Mouse (Mus musculus) limb, embryonic 14.5 days (tissue): ENCODE data around the gene Akain1. TPM values are rescaled to one million over a fixed set of nuclear protein-coding genes. Genes with fewer than 3 reads are reported as not detected.

Experiments used
- ATAC-seq: fragments of 200-750 bp; cut with Nextera tagmentation; 2 replicates; pipeline ENCODE4 v1.8.0; 2017; ENCODE audit warnings: low read depth, moderate number of reproducible peaks, moderate TSS enrichment; ENCODE audit not compliant: low FRiP score
- DNase-seq: peaks from one replicate; pipeline ENCODE4 v3.0.0-alpha.2; 2015; ENCODE audit warnings: low spot score
- H3K27ac ChIP-seq: fragments of 300-500 bp; sonication (generic); replicated peaks from 2 replicates; pipeline ENCODE4 v1.5.1; 2014; ENCODE audit warnings: low read depth, mild to moderate bottlenecking, low read length, moderate library complexity, mixed read lengths
- H3K27me3 ChIP-seq: fragments of 300-500 bp; sonication (generic); 2 replicates; pipeline ENCODE4 v1.6.1; 2014; ENCODE audit warnings: low read length, mixed read lengths; ENCODE audit not compliant: control insufficient read depth, insufficient read depth
- H3K36me3 ChIP-seq: fragments of 300-500 bp; sonication (generic); 2 replicates; pipeline ENCODE4 v1.6.1; 2014; ENCODE audit warnings: mild to moderate bottlenecking, low read length, moderate library complexity, mixed read lengths; ENCODE audit not compliant: control insufficient read depth, insufficient read depth
- H3K4me1 ChIP-seq: fragments of 300-500 bp; sonication (generic); 2 replicates; pipeline ENCODE4 v1.6.1; 2014; ENCODE audit warnings: antibody characterized with exemption, low read length, mixed read lengths; ENCODE audit not compliant: control insufficient read depth, insufficient read depth
- H3K4me2 ChIP-seq: fragments of 300-500 bp; sonication (generic); replicated peaks from 2 replicates; pipeline ENCODE4 v1.6.1; 2014; ENCODE audit warnings: low read depth, mild to moderate bottlenecking, low read length, moderate library complexity; ENCODE audit not compliant: severe bottlenecking
- H3K4me3 ChIP-seq: fragments of 300-500 bp; sonication (generic); replicated peaks from 2 replicates; pipeline ENCODE4 v1.5.1; 2014; ENCODE audit warnings: low read length
- H3K9ac ChIP-seq: fragments of 300-500 bp; sonication (generic); 2 replicates; pipeline ENCODE4 v1.6.1; 2014; ENCODE audit warnings: mild to moderate bottlenecking, low read depth, low read length, moderate library complexity; ENCODE audit not compliant: severe bottlenecking
- H3K9me3 ChIP-seq: fragments of 300-500 bp; sonication (generic); 2 replicates; pipeline ENCODE4 v1.6.1; 2016; ENCODE audit warnings: low read length; ENCODE audit not compliant: control insufficient read depth
- POLR2A ChIP-seq: fragments of 200-500 bp; IDR thresholded peaks from 2 replicates; pipeline ENCODE4 v1.8.0; 2012; ENCODE audit warnings: inconsistent platforms, mild to moderate bottlenecking, moderate library complexity, borderline replicate concordance; ENCODE audit not compliant: insufficient read depth, insufficient read length; ENCODE audit errors: extremely low read depth
- WGBS: fragments of 180-500 bp; shearing (Covaris S2); extraction: QIAGEN DNeasy Blood & Tissue Kit; methylation state at CpG from one replicate; pipeline ENCODE4 v1.1.7; 2014; 5-methylcytosine and 5-hydroxymethylcytosine counted together
- polyA plus RNA-seq, 2 experiments: library from polyadenylated mRNA; depleted of rRNA in 1 of 2; stranded (reverse) in 1 of 2; unstranded in 1 of 2; fragments of >200 nt; fragmentation: Nextera tagmentation in 1 of 2; extraction: Ambion mirVana in 1 of 2; gene quantifications; 2 replicates each; pipeline versions ENCODE4 v1.2.1 to v1.2.3; 2012 to 2014

The Akain1 gene
- polyA plus RNA-seq, 2 experiments, result not detected

DNA sequence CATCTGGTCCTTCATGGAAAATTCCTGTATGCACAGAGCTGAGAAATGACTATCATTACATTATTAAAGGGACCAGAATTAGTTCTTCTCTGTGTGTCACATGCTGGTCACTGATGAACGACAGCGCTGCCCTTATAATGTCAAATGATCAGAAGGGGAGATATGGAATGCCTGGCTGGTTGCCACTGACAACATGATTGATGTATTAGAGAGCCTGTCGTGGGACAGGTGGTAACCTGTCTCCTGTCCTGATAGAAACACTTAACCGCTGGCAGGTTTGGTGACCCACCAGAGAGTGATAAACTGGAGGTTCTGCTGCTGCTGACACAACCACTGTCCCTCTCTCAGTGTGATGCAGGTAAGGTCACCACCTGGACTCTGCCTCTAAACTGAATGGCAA, 40.1 kb downstream of the Akain1 start:
- Histone ChIP-seq H3K27ac (no peak overlapping the region), H3K9ac (no peak overlapping the region), H3K4me3 (no peak overlapping the region), H3K9me3 (0 out of 2 replicates have a peak, but pooled peaks cover 4% of the 10 kb centered on the region), H3K4me1 (no peaks in the 10 kb centered on the region), H3K36me3 (no peaks in the 10 kb centered on the region), H3K27me3 (no peaks in the 10 kb centered on the region), H3K4me2 (no peak overlapping the region)
- 77% methylated on average over 4 of the region's 4 CpGs for WGBS
- no peak for ATAC-seq
- no peak for TF ChIP-seq POLR2A
- no peak for DNase-seq

DNA sequence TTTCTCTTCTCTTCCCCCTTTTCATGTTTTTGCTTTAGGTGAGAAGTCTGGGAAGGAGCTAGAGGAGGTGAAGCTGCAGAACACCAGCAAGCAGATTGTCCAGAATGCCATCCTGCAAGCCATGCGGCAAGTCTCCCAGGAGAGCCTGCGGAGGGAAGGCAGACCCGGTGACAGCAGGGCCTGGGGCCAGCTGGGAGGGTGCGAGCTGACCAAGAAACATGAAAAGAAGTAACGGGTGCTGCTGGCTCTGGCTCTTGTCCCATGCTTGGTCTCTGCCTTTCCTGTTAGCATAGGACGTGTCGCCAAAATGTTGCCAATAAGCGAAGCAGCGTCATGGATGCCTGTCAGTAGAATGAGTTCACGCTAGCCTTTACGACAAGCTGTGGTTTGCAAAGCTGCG, 48.0 kb downstream of the Akain1 start:
- Histone ChIP-seq H3K9ac (no peak overlapping the region), H3K4me3 (no peak overlapping the region), H3K27me3 (no peaks in the 10 kb centered on the region), H3K4me1 (no peaks in the 10 kb centered on the region), H3K36me3 (no peaks in the 10 kb centered on the region), H3K9me3 (0 out of 2 replicates have a peak, but pooled peaks cover 4% of the 10 kb centered on the region), H3K27ac (no peak overlapping the region), H3K4me2 (no peak overlapping the region)
- TF ChIP-seq POLR2A, result no peak
- 74% methylated on average over 12 of the region's 12 CpGs for WGBS
- ATAC-seq (no peak), DNase-seq (no peak)

DNA sequence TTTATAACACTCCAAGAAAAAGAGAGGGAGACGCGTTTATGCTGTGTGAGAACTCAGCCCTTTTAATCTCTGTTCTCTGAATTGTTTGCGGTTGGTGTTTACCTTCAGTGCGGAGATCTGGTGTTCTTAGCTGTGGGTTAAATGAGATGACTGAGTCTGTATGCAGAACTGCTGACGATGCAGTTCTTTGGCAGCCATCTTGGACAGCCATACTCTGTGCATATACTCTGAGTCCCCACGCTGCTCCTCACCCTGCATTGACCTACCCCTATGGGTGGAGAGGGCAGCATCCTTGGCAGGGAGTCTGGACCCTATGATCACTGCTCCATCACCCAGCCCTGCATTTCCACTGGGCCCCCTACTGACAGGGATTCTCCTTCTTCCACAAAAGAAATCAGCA, 48.8 kb downstream of the Akain1 start:
- no peak overlapping the region for H3K4me2 ChIP-seq
- ATAC-seq (no peak), DNase-seq (no peak)
- WGBS, result 93% methylated on average over 6 of the region's 6 CpGs
- 0 out of 2 replicates have a peak, but pooled peaks cover 4% of the 10 kb centered on the region for H3K9me3 ChIP-seq
- no peak overlapping the region for H3K9ac ChIP-seq
- H3K27ac ChIP-seq, result no peak overlapping the region
- no peaks in the 10 kb centered on the region for H3K36me3 ChIP-seq
- no peak for TF ChIP-seq POLR2A
- H3K4me1 ChIP-seq, result no peaks in the 10 kb centered on the region
- no peak overlapping the region for H3K4me3 ChIP-seq
- no peaks in the 10 kb centered on the region for H3K27me3 ChIP-seq

DNA sequence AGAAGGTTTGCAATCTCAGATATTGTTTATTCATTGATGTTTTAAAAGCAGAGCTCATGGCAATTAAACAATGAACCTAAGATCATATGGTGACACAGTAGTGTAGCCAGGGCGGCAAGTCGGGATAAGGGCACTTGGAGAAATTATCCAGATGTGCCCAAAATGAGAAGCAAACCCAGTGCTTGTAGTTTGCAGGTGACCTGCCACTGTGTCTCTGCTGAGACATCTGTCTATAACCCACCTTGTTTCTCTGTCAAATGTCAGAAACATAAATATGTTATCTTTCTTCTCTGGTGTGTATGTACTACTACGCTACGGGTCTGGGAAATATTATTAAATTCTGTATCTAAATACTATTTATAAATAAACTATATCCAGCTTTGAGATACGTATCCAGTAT, 49.7 kb downstream of the Akain1 start:
- 88% methylated on average over 5 of the region's 5 CpGs for WGBS
- no peak for ATAC-seq

DNA sequence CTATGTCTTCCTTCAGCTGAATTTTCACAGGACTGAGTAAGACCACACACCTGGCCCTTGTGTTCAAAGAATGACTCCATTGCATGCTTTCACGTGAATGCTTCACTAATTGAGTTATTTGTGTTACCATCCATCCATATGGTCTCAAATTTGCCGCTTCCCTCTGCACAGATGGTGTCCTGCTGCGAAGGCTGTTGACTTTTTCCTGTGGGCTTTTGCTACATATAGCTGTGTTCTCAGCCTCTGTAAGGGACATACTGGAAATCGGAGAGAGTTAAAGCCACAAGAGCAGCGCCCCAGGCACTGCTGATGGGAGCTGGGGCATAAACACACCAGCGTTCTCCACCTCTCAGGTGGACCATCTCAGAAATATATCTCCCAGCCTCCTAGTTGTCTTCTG, 53.2 kb downstream of the Akain1 start:
- no peaks in the 10 kb centered on the region for H3K27me3 ChIP-seq
- H3K36me3 ChIP-seq, result no peaks in the 10 kb centered on the region
- ATAC-seq, result no peak
- no peak overlapping the region for H3K9ac ChIP-seq
- H3K27ac ChIP-seq, result no peak overlapping the region
- no peak overlapping the region for H3K4me3 ChIP-seq
- no peak for TF ChIP-seq POLR2A
- WGBS, result 67% methylated on average over 6 of the region's 6 CpGs
- no peaks in the 10 kb centered on the region for H3K4me1 ChIP-seq
- no peak overlapping the region for H3K4me2 ChIP-seq
- no peak for DNase-seq
- no peaks in the 10 kb centered on the region for H3K9me3 ChIP-seq

More for the DNA sequence above, 49.7 kb downstream of the Akain1 start:
- H3K27me3 ChIP-seq, result no peaks in the 10 kb centered on the region
- no peak overlapping the region for H3K4me3 ChIP-seq
- no peak for DNase-seq
- no peaks in the 10 kb centered on the region for H3K9me3 ChIP-seq
- no peaks in the 10 kb centered on the region for H3K36me3 ChIP-seq
- H3K27ac ChIP-seq, result no peak overlapping the region
- no peak for TF ChIP-seq POLR2A
- H3K4me1 ChIP-seq, result no peaks in the 10 kb centered on the region
- no peak overlapping the region for H3K4me2 ChIP-seq
- no peak overlapping the region for H3K9ac ChIP-seq

DNA sequence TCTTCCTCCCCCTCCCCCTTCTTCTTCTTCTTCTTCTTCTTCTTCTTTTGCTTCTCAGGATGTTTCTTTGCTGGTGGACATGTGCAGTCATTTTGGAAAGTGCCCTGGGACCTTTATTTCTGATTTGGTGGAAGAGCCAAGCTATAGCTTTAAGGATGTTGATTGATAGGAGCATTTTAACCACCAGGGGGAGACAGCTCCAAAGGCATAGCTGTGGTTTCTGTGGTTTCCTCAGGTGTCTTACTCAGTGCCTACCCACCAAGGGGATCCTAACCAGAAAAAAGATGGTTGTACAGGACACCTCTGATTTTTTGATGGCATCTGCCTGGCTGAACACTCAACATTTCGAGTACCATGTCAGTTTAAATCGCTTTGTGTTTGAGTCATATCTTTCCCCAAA, 56.4 kb downstream of the Akain1 start:
- DNase-seq (no peak), ATAC-seq (no peak)
- Histone ChIP-seq H3K36me3 (no peaks in the 10 kb centered on the region), H3K9ac (no peak overlapping the region), H3K27ac (no peak overlapping the region), H3K4me3 (no peak overlapping the region), H3K4me2 (no peak overlapping the region), H3K27me3 (no peaks in the 10 kb centered on the region), H3K9me3 (no peaks in the 10 kb centered on the region), H3K4me1 (no peaks in the 10 kb centered on the region)
- WGBS, result 42% methylated on average over 2 of the region's 2 CpGs
- TF ChIP-seq POLR2A, result no peak
